Mouse (Mus musculus) embryonic facial prominence, embryonic 14.5 days (tissue): ENCODE measurements around the gene G430095P16Rik. TPM values are rescaled to one million over a fixed set of nuclear protein-coding genes. Genes with fewer than 3 reads are reported as not detected.

Experiments used
- ATAC-seq: fragments of 200-750 bp; cut with Nextera tagmentation; 2 replicates; pipeline ENCODE4 v1.8.0; 2017; ENCODE audit warnings: low read depth, moderate number of reproducible peaks, moderate TSS enrichment
- DNase-seq: peaks from one replicate; pipeline ENCODE4 v3.0.0-alpha.2; 2015; ENCODE audit warnings: low spot score
- H3K27ac ChIP-seq: fragments of 300-500 bp; sonication (generic); replicated peaks from 2 replicates; pipeline ENCODE4 v1.5.1; 2014; ENCODE audit warnings: low read depth, mild to moderate bottlenecking, low read length, moderate library complexity
- H3K27me3 ChIP-seq: fragments of 300-500 bp; sonication (generic); replicated peaks from 2 replicates; pipeline ENCODE4 v1.6.1; 2014; ENCODE audit warnings: low read length; ENCODE audit not compliant: control insufficient read depth, insufficient read depth
- H3K36me3 ChIP-seq: fragments of 300-500 bp; sonication (generic); 2 replicates; pipeline ENCODE4 v1.6.1; 2014; ENCODE audit warnings: low read length, mixed read lengths; ENCODE audit not compliant: control insufficient read depth, insufficient read depth
- H3K4me1 ChIP-seq: fragments of 300-500 bp; sonication (generic); 2 replicates; pipeline ENCODE4 v1.6.1; 2014; ENCODE audit warnings: antibody characterized with exemption, low read length; ENCODE audit not compliant: control insufficient read depth, insufficient read depth
- H3K4me2 ChIP-seq: fragments of 300-500 bp; sonication (generic); 2 replicates; pipeline ENCODE4 v1.6.1; 2014; ENCODE audit warnings: low read depth, mild to moderate bottlenecking, low read length, moderate library complexity, mixed read lengths
- H3K4me3 ChIP-seq: fragments of 300-500 bp; sonication (generic); 2 replicates; pipeline ENCODE4 v1.5.1; 2014; ENCODE audit warnings: low read depth, mild to moderate bottlenecking, low read length
- H3K9ac ChIP-seq: fragments of 300-500 bp; sonication (generic); 2 replicates; pipeline ENCODE4 v1.6.1; 2014; ENCODE audit warnings: low read depth, mild to moderate bottlenecking, low read length, moderate library complexity, mixed read lengths
- H3K9me3 ChIP-seq: fragments of 300-500 bp; sonication (generic); 2 replicates; pipeline ENCODE4 v1.6.1; 2016; ENCODE audit warnings: low read length; ENCODE audit not compliant: control insufficient read depth
- WGBS: fragments of 180-500 bp; shearing (Covaris S2); extraction: QIAGEN DNeasy Blood & Tissue Kit; methylation state at CpG from one replicate; pipeline ENCODE4 v1.1.7; 2014; 5-methylcytosine and 5-hydroxymethylcytosine counted together
- polyA plus RNA-seq: library from polyadenylated mRNA; unstranded; fragments of >200 nt; fragmentation: Nextera tagmentation; extraction: Ambion mirVana; gene quantifications from 2 replicates; pipeline ENCODE4 v1.2.1, GENCODE M21; 2014

G430095P16Rik gene
- polyA plus RNA-seq, 1 experiment from 2014 or later: 2.7 TPM

DNA sequence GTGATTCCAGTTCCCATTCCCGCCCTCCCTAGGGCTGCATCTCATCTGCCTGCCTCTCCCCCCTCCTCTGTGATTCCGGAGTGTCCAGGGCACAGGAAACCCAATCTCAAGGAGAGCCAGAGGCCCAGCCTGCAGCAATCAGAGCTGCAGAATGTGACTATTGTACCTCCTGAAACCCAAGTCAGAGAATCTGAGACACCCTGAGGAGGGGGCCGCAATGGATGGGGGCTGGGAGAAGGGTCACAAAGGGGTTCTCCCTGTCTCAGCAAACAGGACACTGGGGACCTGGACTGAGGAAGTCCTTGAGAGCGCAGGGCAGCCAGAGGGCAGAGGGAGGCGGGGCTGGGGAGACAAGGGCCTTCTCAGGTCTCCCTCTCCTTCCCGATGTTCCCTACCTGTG lies 10.2 kb downstream of the G430095P16Rik start:
- peak overlapping the region; percentile 7; the same call in 1 of the 2 replicates for H3K9ac ChIP-seq
- ATAC-seq (peak; percentile 22; the same call in 1 of the 2 replicates), DNase-seq (peak; percentile 28)
- H3K4me3 ChIP-seq: no peak overlapping the region
- peaks cover 6% of the 10 kb centered on the region; the same call in 1 of the 2 replicates for H3K36me3 ChIP-seq
- no peaks in the 10 kb centered on the region for H3K9me3 ChIP-seq
- peaks cover 53% of the 10 kb centered on the region for H3K4me1 ChIP-seq
- no peaks in the 10 kb centered on the region for H3K27me3 ChIP-seq
- 0 out of 2 replicates have a peak overlapping the region, but pooled peaks have one; percentile 11 for H3K4me2 ChIP-seq
- peak overlapping the region; percentile 57 for H3K27ac ChIP-seq
- WGBS: 14% methylated on average over 5 of the region's 6 CpGs

DNA sequence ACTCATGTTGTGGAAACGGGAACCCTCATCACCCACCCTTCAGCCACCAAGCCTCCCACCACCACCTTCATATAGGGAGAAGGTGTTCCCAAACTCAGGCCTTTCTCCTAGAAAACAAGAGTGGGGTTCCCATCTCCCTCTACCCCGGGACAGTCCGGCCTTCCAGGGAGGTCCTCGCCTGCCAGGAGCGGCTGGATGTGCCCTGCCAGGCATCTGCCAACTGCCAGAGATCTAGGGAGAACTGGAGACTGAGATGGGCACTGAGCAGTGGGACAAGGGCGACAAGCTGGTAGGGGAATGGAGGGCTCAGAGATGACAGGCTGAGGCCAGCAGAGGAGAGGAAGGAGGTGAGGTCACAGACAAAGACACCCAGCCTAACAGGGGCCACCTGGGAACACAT lies 11.2 kb downstream of the G430095P16Rik start:
- WGBS: 85% methylated on average over 6 of the region's 6 CpGs

DNA sequence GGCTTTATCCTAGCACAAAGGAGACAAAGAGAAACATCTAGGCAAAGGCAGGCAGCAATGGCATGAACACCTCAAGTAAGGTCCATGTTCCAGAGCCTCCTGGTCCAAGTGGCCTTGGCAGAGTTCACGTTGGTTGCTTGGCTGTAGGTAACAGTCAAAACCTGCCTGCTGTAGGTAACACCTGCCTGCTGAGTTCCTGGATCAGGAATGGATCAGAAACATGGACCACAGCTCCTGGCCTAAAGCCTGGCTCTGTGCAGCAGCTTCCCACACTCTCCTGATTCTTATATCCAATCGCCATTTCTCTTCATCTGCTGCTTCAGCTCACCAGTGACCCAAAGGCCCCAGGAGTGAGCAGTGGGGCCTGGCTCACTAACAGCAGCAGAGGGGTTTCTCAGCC lies 11.9 kb downstream of the G430095P16Rik start:
- no peaks in the 10 kb centered on the region for H3K27me3 ChIP-seq
- no peaks in the 10 kb centered on the region for H3K9me3 ChIP-seq
- H3K4me3 ChIP-seq: no peak overlapping the region
- DNase-seq: no peak
- ATAC-seq: no peak
- H3K27ac ChIP-seq: no peak overlapping the region
- peaks cover 5% of the 10 kb centered on the region; the same call in 1 of the 2 replicates for H3K36me3 ChIP-seq
- no peak overlapping the region for H3K4me2 ChIP-seq
- 50% methylated on average over 1 of the region's 2 CpGs for WGBS
- no peak overlapping the region for H3K9ac ChIP-seq
- H3K4me1 ChIP-seq: peaks cover 66% of the 10 kb centered on the region

More for the DNA sequence above, 11.2 kb downstream of the G430095P16Rik start:
- DNase-seq (no peak), ATAC-seq (no peak)
- H3K4me3 ChIP-seq: no peak overlapping the region
- H3K9me3 ChIP-seq: no peaks in the 10 kb centered on the region
- no peak overlapping the region for H3K4me2 ChIP-seq
- no peaks in the 10 kb centered on the region for H3K27me3 ChIP-seq
- H3K4me1 ChIP-seq: peaks cover 59% of the 10 kb centered on the region
- no peak overlapping the region for H3K9ac ChIP-seq
- no peak overlapping the region for H3K27ac ChIP-seq
- H3K36me3 ChIP-seq: peaks cover 5% of the 10 kb centered on the region; the same call in 1 of the 2 replicates

DNA sequence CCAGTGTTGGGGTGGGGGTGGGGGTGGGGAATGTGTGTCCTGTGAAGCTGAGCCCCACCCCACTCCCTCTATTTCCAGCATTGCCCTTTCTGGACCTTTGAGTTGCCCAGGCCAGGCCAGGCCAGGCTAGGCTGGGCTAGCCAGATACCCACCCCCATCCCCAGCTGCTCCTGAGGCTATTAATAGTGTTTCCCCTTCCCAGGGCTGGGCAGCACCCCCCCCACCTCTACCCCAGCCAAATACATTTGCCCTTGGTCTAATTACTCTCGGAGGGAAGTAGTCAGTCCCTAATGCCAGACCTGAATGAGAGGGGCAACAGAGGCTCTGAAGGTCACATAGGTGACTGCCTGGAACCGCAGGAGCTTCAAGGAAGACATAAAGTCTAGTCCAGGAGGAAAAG lies 12.8 kb downstream of the G430095P16Rik start:
- no peaks in the 10 kb centered on the region for H3K9me3 ChIP-seq
- H3K4me3 ChIP-seq: no peak overlapping the region
- H3K4me1 ChIP-seq: peaks cover 71% of the 10 kb centered on the region
- H3K36me3 ChIP-seq: peaks cover 5% of the 10 kb centered on the region; the same call in 1 of the 2 replicates
- H3K27ac ChIP-seq: no peak overlapping the region
- H3K4me2 ChIP-seq: no peak overlapping the region
- no peak for DNase-seq
- 0 out of 2 replicates have a peak overlapping the region, but pooled peaks have one; percentile 27 for H3K9ac ChIP-seq
- H3K27me3 ChIP-seq: no peaks in the 10 kb centered on the region
- ATAC-seq: no peak
- 34% methylated on average over 2 of the region's 2 CpGs for WGBS

DNA sequence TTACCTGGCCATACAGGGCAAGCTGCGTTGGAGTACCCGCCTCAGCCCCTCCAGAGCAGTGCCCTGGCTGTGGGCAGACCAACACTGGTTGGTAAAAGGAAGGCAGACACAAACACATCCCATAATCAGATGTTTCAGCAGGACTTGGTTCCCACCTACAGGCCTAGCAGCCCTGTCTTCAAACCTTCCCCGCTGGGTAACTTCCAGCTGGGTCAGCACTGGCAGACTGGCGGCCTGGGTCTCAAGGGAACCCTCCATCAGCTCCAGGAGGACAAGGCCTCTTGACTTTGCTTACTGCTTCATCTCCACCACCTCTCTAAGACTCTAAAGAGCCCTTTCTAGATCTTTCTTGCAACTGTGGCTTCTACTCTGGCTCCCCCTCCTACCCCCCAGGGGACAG lies 13.7 kb downstream of the G430095P16Rik start:
- Histone ChIP-seq H3K27me3 (no peaks in the 10 kb centered on the region), H3K4me1 (peaks cover 71% of the 10 kb centered on the region), H3K4me3 (no peak overlapping the region), H3K4me2 (no peak overlapping the region), H3K36me3 (peaks cover 5% of the 10 kb centered on the region; the same call in 1 of the 2 replicates), H3K9ac (0 out of 2 replicates have a peak overlapping the region, but pooled peaks have one; percentile 27), H3K9me3 (no peaks in the 10 kb centered on the region), H3K27ac (no peak overlapping the region)
- 78% methylated on average over 4 of the region's 4 CpGs for WGBS
- DNase-seq: no peak
- no peak for ATAC-seq

DNA sequence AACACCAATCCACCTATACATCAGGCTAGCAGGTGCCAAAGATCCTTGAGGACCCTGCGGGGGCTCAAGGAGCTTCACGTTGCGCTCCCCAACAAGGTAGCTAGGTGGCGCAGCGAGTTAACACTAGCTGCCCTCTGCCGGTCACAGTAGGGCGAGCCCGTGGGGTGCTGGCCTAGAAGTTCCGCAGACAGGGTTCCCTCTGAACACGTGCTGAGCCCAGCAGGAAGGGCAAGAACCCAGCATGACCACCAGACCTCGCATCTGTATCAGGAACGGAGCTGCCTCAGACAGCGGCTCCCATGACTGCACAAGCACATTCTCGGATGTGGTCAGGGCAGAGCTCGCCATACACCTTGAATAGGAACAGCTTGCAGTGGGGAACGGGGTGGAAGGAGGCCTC lies 14.8 kb downstream of the G430095P16Rik start:
- 4% methylated on average over 16 of the region's 16 CpGs for WGBS
- H3K36me3 ChIP-seq: peaks cover 1% of the 10 kb centered on the region; the same call in 1 of the 2 replicates
- peak overlapping the region; percentile 39 for H3K4me2 ChIP-seq
- no peaks in the 10 kb centered on the region for H3K27me3 ChIP-seq
- ATAC-seq: peak; percentile 17; the same call in 1 of the 2 replicates
- H3K9me3 ChIP-seq: no peaks in the 10 kb centered on the region
- H3K4me1 ChIP-seq: peaks cover 71% of the 10 kb centered on the region
- peak; percentile 89 for DNase-seq
- peak overlapping the region; percentile 19; the same call in 1 of the 2 replicates for H3K9ac ChIP-seq
- H3K4me3 ChIP-seq: no peak overlapping the region
- H3K27ac ChIP-seq: peak overlapping the region; percentile 66

DNA sequence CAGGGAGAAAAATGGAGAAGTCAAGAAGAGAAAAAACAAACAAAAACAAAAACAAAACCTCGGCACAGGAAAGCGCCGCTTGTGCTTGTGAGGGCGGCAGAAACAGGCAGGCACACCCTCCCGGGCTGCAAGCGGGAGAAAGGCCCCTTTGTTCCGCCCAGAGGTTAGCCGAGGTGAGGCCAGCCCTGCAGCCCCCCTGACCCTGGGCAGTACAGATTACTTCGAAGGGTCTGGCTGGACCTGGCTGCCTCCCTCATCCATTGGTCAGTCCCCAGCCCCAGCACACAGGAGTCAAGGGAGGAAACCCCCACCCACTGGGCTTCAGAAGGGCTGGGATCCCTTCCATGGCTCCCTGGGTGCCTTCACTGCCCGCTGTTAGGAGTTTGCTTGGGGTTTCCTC lies 15.5 kb downstream of the G430095P16Rik start:
- ATAC-seq (no peak), DNase-seq (no peak)
- H3K9me3 ChIP-seq: no peaks in the 10 kb centered on the region
- H3K4me1 ChIP-seq: peaks cover 71% of the 10 kb centered on the region
- no peaks in the 10 kb centered on the region for H3K27me3 ChIP-seq
- H3K4me2 ChIP-seq: peak overlapping the region; percentile 39
- no peaks in the 10 kb centered on the region for H3K36me3 ChIP-seq
- H3K27ac ChIP-seq: peak overlapping the region; percentile 66
- peak overlapping the region; percentile 19; the same call in 1 of the 2 replicates for H3K9ac ChIP-seq
- WGBS: 20% methylated on average over 10 of the region's 10 CpGs
- H3K4me3 ChIP-seq: no peak overlapping the region

DNA sequence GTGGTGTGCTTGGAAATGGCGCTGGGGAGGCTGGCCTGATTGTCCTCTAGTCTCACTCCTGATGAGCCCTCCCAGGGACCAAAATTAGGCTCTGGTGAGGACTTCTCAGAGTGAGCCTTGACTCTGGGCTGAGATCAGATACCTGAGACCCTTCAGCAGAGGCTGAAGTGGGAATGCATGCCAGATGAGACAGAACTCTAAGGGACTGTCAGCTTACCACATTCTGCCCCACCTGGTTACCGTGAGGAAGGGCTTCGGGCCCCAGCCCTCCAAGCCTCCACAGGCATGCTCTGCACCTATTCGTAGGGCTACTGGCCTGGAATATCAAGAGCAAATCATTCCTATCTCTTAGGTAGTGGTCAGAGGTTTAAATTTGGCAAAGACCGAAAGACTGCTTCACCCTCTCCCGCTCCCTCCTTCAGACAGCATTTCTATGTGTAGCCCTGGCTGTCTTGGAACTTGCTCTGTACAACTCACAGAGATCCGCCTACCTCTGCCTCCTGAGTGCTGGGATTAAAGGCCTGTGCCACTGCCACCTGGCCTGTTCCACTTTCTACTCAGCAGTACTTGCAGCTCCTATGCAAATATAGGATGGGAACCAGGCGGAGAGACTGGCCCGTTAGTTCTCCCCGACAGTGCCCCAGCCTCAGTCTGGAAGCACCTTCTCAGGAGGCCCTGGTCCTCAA lies 16.1 kb downstream of the G430095P16Rik start:
- Histone ChIP-seq H3K4me3 (no peak overlapping the region), H3K36me3 (no peaks in the 10 kb centered on the region), H3K4me2 (peak overlapping the region; percentile 11; the same call in 1 of the 2 replicates), H3K27me3 (no peaks in the 10 kb centered on the region), H3K9me3 (no peaks in the 10 kb centered on the region), H3K27ac (peak overlapping the region; percentile 66), H3K4me1 (peaks cover 73% of the 10 kb centered on the region), H3K9ac (peak overlapping the region; percentile 35)
- ATAC-seq: no peak
- no peak for DNase-seq
- 41% methylated on average over 9 of the region's 10 CpGs for WGBS
